Mouse (Mus musculus): ENCODE data around the gene Ric8a. TPM values are rescaled to one million over a fixed set of nuclear protein-coding genes. Genes with fewer than 3 reads are reported as not detected.
A peak's percentile ranks its signal among the peaks of the same experiment; 100 is the strongest.

Gene Ric8a
- total and polyA plus RNA-seq, 2 experiments from 2014 or later = 91.8 to 98.8 TPM

DNA sequence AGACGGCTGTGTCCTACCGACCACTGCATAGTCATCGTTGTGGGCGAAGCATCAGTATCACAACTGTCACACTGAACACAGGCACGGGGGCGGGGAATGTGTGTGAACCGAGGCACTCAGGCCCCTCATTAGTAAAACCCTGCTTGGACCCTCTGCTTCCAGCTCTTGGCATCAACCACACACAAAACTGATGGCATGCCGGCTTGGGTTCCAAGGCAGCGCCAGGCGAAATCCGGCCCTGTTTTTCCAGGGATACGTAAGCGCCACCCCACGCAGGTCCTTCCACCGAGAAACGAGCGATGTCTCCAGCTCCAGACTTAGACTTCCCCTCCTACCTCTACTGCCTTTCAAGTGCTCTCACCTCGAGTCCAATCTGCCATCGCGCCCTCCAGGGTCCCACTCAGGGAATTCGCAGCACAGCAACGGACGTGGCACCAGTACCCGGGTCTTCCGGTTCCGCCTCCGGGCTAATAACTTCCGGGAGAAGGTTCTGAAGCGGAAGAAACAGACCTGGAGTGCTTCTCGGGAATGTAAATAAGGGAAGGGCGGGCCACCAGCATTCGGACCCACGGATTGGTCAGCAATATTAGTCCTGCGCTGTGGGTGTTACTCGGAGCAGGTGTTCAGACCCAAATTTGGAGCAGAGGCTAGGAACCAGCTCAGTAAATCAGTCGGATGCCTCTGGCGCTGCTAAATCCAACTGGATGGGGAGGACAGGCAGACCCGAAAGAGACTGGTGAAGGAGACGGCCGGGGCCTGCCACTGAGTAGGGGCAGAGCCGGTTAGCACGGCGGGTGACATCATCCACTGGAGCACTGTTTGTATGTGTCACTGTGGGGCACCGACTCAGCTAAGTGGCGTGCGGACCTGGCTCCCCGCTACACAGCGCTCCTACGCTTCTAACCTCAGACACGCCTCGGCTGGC, 635 bp upstream of the Ric8a start, which contains the start of gene Gm45785:
Gm45785 (minus strand) TSS at position 472 of the 925 bp plus-strand sequence.
- peak; percentile 85 for ATAC-seq
- 2% methylated on average over 51 of the region's 51 CpGs for WGBS
- peak; percentile 37; the same call in 1 of the 2 replicates for TF ChIP-seq CTCF (IDR thresholded peaks at IDR 0.05; ENCODE audit: low read depth)

DNA sequence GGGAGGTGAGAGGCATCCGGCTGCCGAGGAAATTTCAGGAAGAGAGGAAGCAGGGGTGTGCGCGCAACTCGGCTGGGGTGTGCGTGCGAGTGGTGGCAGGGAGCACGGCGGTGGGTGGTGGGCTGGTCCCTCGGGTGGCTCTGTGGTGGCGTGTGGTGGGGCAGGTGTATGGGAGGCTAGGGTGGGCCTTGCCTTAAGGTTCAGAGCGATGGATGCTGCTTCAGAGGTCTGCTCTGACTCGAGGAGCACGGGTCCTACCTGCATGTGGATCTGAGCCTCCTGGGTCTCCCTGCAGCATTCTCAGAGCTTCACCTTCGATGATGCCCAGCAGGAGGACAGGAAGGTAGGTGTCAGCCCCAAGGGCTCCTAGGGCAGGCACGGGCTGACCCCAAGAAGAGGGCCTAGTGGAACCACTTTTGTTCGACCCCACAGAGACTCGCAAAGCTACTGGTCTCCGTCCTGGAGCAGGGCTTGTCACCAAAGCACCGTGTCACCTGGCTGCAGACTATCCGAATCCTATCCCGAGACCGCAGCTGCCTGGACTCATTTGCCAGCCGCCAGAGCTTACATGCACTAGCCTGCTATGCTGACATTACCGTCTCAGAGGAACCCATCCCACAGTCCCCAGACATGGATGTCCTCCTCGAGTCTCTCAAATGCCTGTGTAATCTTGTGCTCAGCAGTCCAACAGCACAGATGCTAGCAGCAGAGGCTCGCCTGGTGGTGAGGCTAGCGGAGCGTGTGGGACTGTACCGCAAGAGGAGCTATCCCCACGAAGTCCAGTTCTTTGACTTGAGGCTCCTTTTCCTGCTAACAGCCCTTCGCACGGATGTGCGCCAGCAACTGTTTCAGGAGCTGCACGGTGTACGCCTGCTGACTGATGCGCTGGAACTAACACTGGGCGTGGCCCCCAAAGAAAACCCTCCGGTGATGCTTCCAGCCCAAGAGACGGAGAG, 1.1 kb downstream of the Ric8a start, which contains the start of gene Bet1l:
Bet1l (minus strand) TSS at position 28 of the 956 bp plus-strand sequence.
- ATAC-seq (peak; percentile 30), DNase-seq (peak; percentile 11)
- Histone ChIP-seq H3K36me3 (ENCODE audit: insufficient read depth) (peaks cover 57% of the 10 kb centered on the region), H3K27ac (ENCODE audit: low read depth, low read length) (peak within 1 kb of the TSS; percentile 92), H3K4me2 (ENCODE audit: low read depth) (peak within 1 kb of the TSS; percentile 80), H3K4me3 (ENCODE audit: low read depth, low read length) (peak within 1 kb of the TSS; percentile 59), H3K27me3 (ENCODE audit: insufficient read depth, low read length) (no peaks in the 10 kb centered on the region), H3K9me3 (ENCODE audit: low read length) (no peaks in the 10 kb centered on the region), H3K4me1 (ENCODE audit: insufficient read depth) (peaks cover 21% of the 10 kb centered on the region), H3K9ac (peak within 1 kb of the TSS; percentile 87)
- 36% methylated on average over 40 of the region's 40 CpGs for WGBS
- TF ChIP-seq CTCF (IDR thresholded peaks at IDR 0.05; ENCODE audit: low read depth) = no peak

More for the DNA sequence above, 635 bp upstream of the Ric8a start, which contains the start of gene Gm45785:
- Histone ChIP-seq H3K9me3 (ENCODE audit: low read length) (no peaks in the 10 kb centered on the region), H3K9ac (peak within 1 kb of the TSS; percentile 87), H3K27me3 (ENCODE audit: insufficient read depth, low read length) (no peaks in the 10 kb centered on the region), H3K4me2 (ENCODE audit: low read depth) (peak within 1 kb of the TSS; percentile 80), H3K4me3 (ENCODE audit: low read depth, low read length) (peak within 1 kb of the TSS; percentile 59), H3K4me1 (ENCODE audit: insufficient read depth) (peaks cover 21% of the 10 kb centered on the region), H3K36me3 (ENCODE audit: insufficient read depth) (peaks cover 55% of the 10 kb centered on the region), H3K27ac (ENCODE audit: low read depth, low read length) (peak within 1 kb of the TSS; percentile 92)
- peak; percentile 89 for DNase-seq

DNA sequence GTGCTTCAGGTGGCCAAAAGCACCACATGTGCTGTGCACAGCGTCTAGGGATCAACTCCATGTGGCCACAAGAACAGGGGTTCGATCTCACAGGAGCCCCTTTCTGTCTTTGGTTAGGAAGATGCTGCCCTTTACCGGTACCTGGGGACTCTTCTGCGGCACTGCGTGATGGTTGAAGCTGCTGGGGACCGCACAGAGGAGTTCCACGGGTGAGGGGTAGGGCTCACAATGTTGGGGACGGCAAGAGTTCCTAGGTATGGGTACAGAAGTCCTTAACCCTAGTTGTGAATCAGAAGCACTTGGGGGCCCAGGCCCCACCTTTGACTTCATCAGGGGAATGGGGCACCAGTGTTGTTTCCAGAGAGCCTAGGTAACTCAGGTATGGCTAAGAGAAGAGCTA, 2.0 kb downstream of the Ric8a start:
- ATAC-seq (no peak), DNase-seq (no peak)
- peak overlapping the region; percentile 87; the same call in 1 of the 2 replicates for H3K9ac ChIP-seq
- H3K36me3 ChIP-seq (ENCODE audit: insufficient read depth) = peaks cover 57% of the 10 kb centered on the region
- 96% methylated on average over 8 of the region's 8 CpGs for WGBS
- no peak overlapping the region for H3K27ac ChIP-seq (ENCODE audit: low read depth, low read length)
- H3K27me3 ChIP-seq (ENCODE audit: insufficient read depth, low read length) = no peaks in the 10 kb centered on the region
- H3K4me2 ChIP-seq (ENCODE audit: low read depth) = peak overlapping the region; percentile 80
- H3K4me1 ChIP-seq (ENCODE audit: insufficient read depth) = peaks cover 21% of the 10 kb centered on the region
- H3K4me3 ChIP-seq (ENCODE audit: low read depth, low read length) = peak overlapping the region; percentile 59
- no peak for TF ChIP-seq CTCF (IDR thresholded peaks at IDR 0.05; ENCODE audit: low read depth)
- H3K9me3 ChIP-seq (ENCODE audit: low read length) = no peaks in the 10 kb centered on the region

DNA sequence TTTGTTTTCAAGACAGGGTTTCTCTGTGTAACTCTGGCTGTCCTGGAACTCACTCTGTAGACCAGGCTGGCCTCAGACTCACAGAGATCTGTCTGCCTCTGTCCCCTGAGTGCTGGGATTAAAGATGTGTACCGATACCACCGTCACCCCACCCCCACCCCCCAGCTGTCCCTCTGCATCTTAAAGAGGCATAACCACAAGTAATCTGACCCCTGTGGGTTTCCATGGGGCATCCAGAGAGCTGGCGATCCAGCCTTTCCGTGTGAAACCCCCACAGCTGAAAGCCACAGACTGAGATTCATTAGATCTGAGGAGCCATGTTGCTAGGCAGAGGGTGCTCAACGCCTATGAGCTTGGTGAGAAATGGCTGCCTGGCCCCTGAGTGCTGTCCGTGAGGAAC, 3.2 kb downstream of the Ric8a start:
- WGBS = 77% methylated on average over 6 of the region's 6 CpGs
- no peak for ATAC-seq
- peaks cover 55% of the 10 kb centered on the region for H3K36me3 ChIP-seq (ENCODE audit: insufficient read depth)
- H3K9me3 ChIP-seq (ENCODE audit: low read length) = no peaks in the 10 kb centered on the region
- no peak for DNase-seq
- TF ChIP-seq CTCF (IDR thresholded peaks at IDR 0.05; ENCODE audit: low read depth) = no peak
- no peak overlapping the region for H3K4me2 ChIP-seq (ENCODE audit: low read depth)
- peaks cover 21% of the 10 kb centered on the region for H3K4me1 ChIP-seq (ENCODE audit: insufficient read depth)
- no peak overlapping the region for H3K9ac ChIP-seq
- H3K27ac ChIP-seq (ENCODE audit: low read depth, low read length) = no peak overlapping the region
- H3K27me3 ChIP-seq (ENCODE audit: insufficient read depth, low read length) = no peaks in the 10 kb centered on the region
- H3K4me3 ChIP-seq (ENCODE audit: low read depth, low read length) = no peak overlapping the region

DNA sequence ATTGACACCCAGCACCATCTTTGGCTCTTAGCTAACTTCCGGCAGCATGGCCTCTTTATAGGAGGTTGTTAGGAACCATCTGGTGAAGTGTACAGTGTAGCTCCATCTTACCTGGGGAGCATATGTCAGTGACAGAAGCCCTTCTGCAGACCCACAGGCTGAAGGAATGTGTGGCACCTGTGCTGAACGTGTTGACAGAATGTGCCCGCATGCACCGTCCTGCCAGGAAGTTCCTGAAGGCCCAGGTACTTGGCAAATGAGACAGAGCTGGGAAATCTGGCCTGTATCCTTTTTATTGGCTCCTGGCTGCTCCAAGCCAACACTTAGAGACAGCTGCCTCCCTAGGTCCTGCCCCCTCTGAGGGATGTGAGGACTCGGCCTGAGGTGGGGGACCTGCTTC, 4.0 kb downstream of the Ric8a start:
- no peaks in the 10 kb centered on the region for H3K27me3 ChIP-seq (ENCODE audit: insufficient read depth, low read length)
- TF ChIP-seq CTCF (IDR thresholded peaks at IDR 0.05; ENCODE audit: low read depth) = no peak
- H3K9ac ChIP-seq = no peak overlapping the region
- H3K4me2 ChIP-seq (ENCODE audit: low read depth) = no peak overlapping the region
- H3K36me3 ChIP-seq (ENCODE audit: insufficient read depth) = peaks cover 55% of the 10 kb centered on the region
- peaks cover 13% of the 10 kb centered on the region for H3K4me1 ChIP-seq (ENCODE audit: insufficient read depth)
- H3K9me3 ChIP-seq (ENCODE audit: low read length) = no peaks in the 10 kb centered on the region
- ATAC-seq (no peak), DNase-seq (no peak)
- no peak overlapping the region for H3K4me3 ChIP-seq (ENCODE audit: low read depth, low read length)
- no peak overlapping the region for H3K27ac ChIP-seq (ENCODE audit: low read depth, low read length)
- 95% methylated on average over 5 of the region's 5 CpGs for WGBS

DNA sequence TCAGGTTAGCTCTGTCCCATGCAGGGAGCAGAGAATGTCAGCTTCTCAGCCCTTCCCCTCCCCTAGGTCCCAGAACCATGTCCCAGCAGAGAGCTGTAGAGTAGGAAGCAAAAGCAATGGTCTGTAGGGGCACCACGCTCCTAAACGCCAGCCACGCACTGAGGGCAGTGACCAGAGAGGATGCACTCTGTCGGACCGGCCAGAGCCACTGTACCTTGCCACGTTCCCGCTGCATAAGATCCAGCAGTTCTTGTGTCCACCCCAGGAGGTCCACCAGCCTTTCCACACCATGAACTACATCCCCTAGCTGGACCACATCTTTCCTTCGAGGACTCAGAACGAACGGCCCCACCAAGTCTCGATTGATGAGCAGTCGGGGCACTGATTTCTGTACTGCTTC, 8.0 kb downstream of the Ric8a start:
- TF ChIP-seq CTCF (IDR thresholded peaks at IDR 0.05; ENCODE audit: low read depth) = no peak
- Histone ChIP-seq H3K27ac (ENCODE audit: low read depth, low read length) (no peak overlapping the region), H3K4me3 (ENCODE audit: low read depth, low read length) (no peak overlapping the region), H3K9me3 (ENCODE audit: low read length) (no peaks in the 10 kb centered on the region), H3K4me2 (ENCODE audit: low read depth) (no peak overlapping the region), H3K36me3 (ENCODE audit: insufficient read depth) (peaks cover 58% of the 10 kb centered on the region), H3K4me1 (ENCODE audit: insufficient read depth) (no peaks in the 10 kb centered on the region), H3K9ac (no peak overlapping the region), H3K27me3 (ENCODE audit: insufficient read depth, low read length) (no peaks in the 10 kb centered on the region)
- ATAC-seq (no peak), DNase-seq (no peak)
- WGBS = 87% methylated on average over 12 of the region's 12 CpGs

All from forebrain, postnatal 0 days (tissue).